Mouse (Mus musculus): ENCODE measurements at regions not wholly inside any gene's neighbourhood (a gene's known extent, or its start where the extent isn't known, plus 50 kb on each side); places are given as distances from the start of the nearest gene placed in this dataset.

DNA sequence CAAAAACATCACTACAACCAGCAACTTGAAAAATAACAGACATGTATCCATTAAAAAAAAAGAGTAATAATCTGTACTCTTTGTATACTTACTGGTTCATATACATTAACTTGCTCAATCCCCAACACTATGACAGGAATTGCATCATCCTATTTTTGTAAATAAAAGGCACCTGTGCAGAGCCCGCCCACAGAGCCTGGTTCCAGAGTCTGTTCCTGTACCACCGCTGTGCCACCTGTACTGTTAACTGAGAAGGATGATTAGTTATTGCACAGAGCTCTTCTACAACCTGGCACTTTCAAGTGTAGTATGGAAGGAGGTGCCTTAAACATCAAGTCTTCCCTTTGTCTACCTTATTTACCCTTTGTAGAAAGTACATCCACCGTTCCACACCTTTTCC, 1843.9 kb upstream of the Lrrc6 start:
- TF ChIP-seq CTCF (conservative IDR thresholded peaks at IDR 0.05; ENCODE audit: insufficient read depth, insufficient read length, low read depth, low read length) (no peak), POLR2A (IDR thresholded peaks at IDR 0.05; ENCODE audit: low read depth, low read length) (no peak)
